Mouse (Mus musculus): ENCODE measurements around the gene Parvb. TPM values are rescaled to one million over a fixed set of nuclear protein-coding genes. Genes with fewer than 3 reads are reported as not detected.

The Parvb gene
- polyA plus RNA-seq, 1 experiment, result 8.5 TPM

DNA sequence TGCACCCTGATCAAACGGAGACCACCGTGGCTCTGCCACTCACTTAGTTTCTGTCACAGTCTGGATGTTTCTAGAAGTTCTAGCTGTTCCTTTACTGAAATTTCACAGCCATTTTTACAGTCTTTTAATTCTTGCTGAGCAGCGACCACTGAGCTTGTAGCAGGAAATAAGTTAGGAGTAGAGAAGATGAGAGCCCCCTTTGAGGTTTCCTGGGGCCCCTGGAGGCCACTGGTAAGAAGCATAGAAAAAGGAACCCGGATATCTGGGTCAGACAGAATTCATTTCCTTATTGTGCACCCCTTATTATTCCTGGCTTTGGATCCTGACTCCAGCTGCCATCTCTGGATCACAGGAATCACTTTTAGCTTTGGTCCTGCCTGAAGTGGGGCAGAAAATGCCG lies 123.2 kb downstream of the Parvb start:
- H3K4me3 ChIP-seq (ENCODE audit: insufficient read depth, low read depth, low read length), result no peak overlapping the region
- no peak for TF ChIP-seq CTCF (conservative IDR thresholded peaks at IDR 0.05; ENCODE audit: insufficient read depth, insufficient read length, low read depth, low read length)
- TF ChIP-seq POLR2A (IDR thresholded peaks at IDR 0.05; ENCODE audit: low read depth, low read length), result no peak
- H3K36me3 ChIP-seq (ENCODE audit: control insufficient read depth, insufficient read depth, low read length), result no peaks in the 10 kb centered on the region
- H3K4me1 ChIP-seq (ENCODE audit: control insufficient read depth, insufficient read depth, low read length), result no peaks in the 10 kb centered on the region
- no peak overlapping the region for H3K27ac ChIP-seq (ENCODE audit: insufficient read depth, low read depth, low read length)
- no peak for DNase-seq
- H3K27me3 ChIP-seq (replicated peaks; ENCODE audit: control insufficient read depth, insufficient read depth, low read length), result no peaks in the 10 kb centered on the region
- 69% methylated on average over 5 of the region's 5 CpGs for WGBS

DNA sequence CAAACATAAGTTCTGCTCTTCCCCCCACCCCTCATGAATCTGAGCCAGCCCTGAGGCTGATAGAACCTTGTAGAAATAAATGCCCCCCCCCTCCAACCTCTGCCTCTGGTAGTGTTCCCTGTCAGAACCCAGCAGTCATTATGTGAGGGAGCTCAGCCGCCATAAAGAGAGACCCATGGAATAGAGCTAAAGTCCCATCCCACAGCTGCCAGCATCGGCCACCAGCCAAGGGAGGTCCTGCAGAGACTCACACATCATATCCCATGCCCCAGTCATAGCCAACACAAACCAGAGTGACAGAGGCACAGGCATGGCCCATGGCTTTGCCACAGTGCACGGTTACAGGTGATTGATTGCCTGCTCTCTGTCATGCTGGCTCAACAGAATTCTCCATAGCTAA lies 132.9 kb downstream of the Parvb start:
- no peak for DNase-seq
- no peak for TF ChIP-seq CTCF (conservative IDR thresholded peaks at IDR 0.05; ENCODE audit: insufficient read depth, insufficient read length, low read depth, low read length)
- H3K36me3 ChIP-seq (ENCODE audit: control insufficient read depth, insufficient read depth, low read length), result no peaks in the 10 kb centered on the region
- H3K4me3 ChIP-seq (ENCODE audit: insufficient read depth, low read depth, low read length), result no peak overlapping the region
- no peaks in the 10 kb centered on the region for H3K27me3 ChIP-seq (replicated peaks; ENCODE audit: control insufficient read depth, insufficient read depth, low read length)
- no peak overlapping the region for H3K27ac ChIP-seq (ENCODE audit: insufficient read depth, low read depth, low read length)
- WGBS, result 83% methylated on average over 3 of the region's 3 CpGs
- no peaks in the 10 kb centered on the region for H3K4me1 ChIP-seq (ENCODE audit: control insufficient read depth, insufficient read depth, low read length)

Other genes starting within 250 kb of the Parvb start
- gene Efcab6, start 166.7 kb upstream of the Parvb start, polyA plus RNA-seq (2012; rRNA removed), result 0.10 and 0.34 TPM in 2 replicates
- gene Sult4a1, start 126.3 kb upstream of the Parvb start, polyA plus RNA-seq (2012; rRNA removed), result 0.69 and 1.5 TPM in 2 replicates
- gene Pnpla5, start 108.9 kb upstream of the Parvb start, polyA plus RNA-seq (2012; rRNA removed), result 0.05 and 0.11 TPM in 2 replicates
- 28.4 and 40.6 TPM in 2 replicates for gene Pnpla3, start 64.2 kb upstream of the Parvb start, polyA plus RNA-seq (2012; rRNA removed)
- 18.6 and 22.9 TPM in 2 replicates for gene Samm50, start 39.8 kb upstream of the Parvb start, polyA plus RNA-seq (2012; rRNA removed)
- 1.5 and 4.5 TPM in 2 replicates for gene Parvg, start 92.0 kb downstream of the Parvb start, polyA plus RNA-seq (2012; rRNA removed)
- 1.6 and 2.2 TPM in 2 replicates for gene Shisal1, start 215.1 kb downstream of the Parvb start, polyA plus RNA-seq (2012; rRNA removed)

Measured in kidney, adult 2 months (tissue).